Mouse (Mus musculus): ENCODE measurements around the gene Slc4a3. TPM values are rescaled to one million over a fixed set of nuclear protein-coding genes. Genes with fewer than 3 reads are reported as not detected.

Slc4a3 gene
- total RNA-seq, 2 experiments from 2014 or later: 175 to 178 TPM

DNA sequence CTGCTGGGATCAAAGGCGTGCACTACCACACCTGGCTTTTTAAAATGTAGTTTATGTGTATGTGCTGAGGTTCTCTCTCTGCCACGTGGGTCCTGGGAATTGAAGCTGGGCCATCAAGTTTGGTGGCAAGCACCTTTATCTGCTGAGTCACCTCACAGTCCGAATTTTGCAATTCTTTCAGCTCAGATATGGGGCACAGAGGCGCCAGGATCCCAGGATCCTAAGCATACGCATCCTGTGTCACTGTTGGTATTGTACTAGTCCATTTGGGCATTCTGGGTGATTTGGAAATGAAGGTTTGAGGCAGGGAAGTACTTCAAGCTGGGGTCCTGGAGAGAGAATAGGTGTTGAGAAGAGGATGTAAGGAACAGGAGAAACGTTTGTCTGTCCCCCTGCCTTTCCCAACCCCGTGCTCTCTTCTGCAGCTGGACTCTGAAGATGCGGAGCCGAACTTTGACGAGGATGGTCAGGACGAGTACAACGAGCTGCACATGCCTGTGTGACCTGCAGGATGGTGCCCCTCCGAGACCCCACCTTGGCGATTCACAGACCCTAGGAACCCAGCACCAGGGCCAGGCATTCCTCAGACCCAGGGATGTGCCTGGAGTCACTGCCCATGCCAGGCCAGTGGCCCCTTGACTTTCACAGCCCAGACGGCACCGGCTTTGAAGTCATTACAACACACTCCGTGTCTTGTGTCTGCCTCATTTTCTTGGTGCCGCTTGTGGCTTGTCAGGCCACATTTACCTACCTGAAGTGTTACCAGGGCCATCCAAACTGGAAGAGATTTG, 12.5 kb downstream of the Slc4a3 start:
- DNase-seq (ENCODE audit: low spot score in 2 of 2): no peak

DNA sequence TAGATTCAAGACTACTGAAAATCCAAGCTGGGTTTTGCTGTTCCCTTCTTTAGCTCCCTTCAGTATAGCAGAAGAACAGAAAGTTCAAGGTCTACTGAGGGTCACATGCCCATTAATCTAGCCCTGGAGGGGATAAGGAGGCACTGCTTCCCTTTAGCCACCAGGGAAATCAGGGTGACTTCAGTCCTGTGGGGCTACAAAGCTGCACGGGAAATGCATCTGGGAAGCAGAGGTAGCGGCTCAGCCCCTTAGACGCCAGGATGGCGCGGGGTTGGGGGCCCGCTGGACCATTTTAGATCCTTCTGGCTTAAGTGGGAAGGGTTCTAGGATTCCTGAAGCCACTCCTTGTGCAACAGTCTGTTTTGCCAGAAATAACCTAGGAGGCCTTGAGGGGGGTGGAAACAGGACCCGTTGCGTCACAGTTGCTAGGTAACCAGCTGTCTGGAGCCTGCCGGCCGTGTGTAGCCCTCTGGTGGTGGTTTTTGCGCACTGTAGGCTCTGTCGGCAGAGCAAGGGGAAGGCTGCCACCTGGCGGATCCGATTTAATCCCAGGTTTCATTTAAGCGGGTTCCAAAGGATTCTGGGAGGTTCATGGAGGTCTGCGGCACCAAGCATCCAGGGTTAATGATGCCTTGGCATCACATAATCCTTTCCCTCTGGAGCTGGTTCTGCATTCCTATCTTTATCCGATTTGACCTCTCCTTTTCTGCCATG, 13.3 kb downstream of the Slc4a3 start:
- DNase-seq (ENCODE audit: low spot score in 2 of 2): peak; percentile 96

GRCm38 (mm10) chr1:75560206-75560913, 14.3 kb downstream of the Slc4a3 start:
- no peak for DNase-seq (ENCODE audit: low spot score in 2 of 2)

DNA sequence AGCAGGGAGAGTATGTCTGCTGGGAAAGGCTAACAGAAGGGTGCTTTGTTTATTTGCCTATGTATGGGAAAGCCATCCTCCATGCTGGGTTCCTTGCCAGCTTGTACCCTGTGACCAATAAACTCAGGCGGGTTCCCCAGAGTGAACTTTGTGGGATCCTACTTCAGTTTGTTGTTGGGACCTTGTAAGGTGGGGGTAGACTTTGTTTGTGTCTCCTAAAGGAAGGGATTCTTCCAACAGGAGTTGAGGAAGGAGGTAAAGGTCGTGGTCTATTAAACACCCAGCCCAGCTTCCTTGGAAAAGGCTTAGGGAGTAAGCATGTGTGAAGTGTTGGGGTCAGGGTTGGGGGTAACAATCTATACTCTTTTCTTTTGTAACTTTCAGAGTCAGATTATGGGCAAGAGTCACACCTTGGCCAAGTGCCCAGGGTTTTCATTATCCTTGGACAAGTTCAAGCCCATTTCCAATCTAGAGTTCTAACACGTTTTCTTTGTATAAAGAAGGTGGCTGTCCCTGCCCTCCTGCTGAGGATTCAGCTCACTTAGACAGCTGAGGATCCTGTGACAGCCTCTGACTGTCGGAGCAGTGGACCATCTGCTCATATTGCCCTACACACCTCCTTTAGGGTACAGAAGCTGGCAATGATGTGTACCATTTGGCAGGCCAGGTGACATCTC, 15.3 kb downstream of the Slc4a3 start:
- DNase-seq (ENCODE audit: low spot score in 2 of 2): no peak

- no peak for DNase-seq (ENCODE audit: low spot score in 2 of 2)
These were observed 15.8 kb downstream of the Slc4a3 start for GRCm38 (mm10) chr1:75561898-75562238.

DNA sequence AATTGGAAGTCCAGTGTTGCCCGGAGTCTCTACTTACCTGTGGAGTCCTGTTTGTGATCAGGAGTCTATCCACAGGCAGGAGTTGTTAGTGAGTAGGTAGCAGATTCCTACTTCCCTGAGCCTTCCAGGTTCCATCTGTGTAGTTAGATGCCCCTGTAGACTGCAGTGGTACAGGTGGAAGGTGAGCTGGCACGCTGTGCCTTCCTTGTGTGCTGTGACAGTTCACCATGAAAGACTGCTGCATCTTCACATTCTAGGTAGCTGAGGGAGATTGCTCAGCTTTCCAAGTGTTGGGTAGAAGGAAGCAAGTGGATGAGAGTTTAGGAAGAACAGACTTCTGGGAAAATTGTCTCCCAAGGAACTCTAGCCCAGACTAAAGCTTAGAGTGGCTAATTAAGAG, 18.0 kb downstream of the Slc4a3 start:
- no peak for DNase-seq (ENCODE audit: low spot score in 2 of 2)

DNA sequence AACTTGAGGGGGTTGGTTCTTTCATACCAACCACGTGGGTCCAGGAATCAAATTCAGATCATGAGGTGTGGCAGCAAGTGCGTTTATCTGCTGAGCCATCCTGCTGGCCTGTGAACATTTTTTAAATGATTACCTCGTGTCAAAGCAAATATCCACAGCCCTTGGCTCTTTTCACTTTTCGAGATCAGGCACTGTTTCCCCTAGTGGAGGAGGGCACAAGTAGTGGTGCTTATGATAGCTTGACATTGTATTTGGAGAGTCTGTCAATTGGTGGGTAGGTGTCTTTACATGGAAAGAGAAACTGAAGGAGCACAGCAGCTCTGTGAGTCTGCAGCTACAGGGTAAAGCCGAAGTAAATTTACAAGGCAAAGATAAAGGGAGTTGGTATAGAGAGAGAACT, 18.9 kb downstream of the Slc4a3 start:
- no peak for DNase-seq (ENCODE audit: low spot score in 2 of 2)

GRCm38 (mm10) chr1:75565616-75566015, 19.6 kb downstream of the Slc4a3 start:
- no peak for DNase-seq (ENCODE audit: low spot score in 2 of 2)

DNA sequence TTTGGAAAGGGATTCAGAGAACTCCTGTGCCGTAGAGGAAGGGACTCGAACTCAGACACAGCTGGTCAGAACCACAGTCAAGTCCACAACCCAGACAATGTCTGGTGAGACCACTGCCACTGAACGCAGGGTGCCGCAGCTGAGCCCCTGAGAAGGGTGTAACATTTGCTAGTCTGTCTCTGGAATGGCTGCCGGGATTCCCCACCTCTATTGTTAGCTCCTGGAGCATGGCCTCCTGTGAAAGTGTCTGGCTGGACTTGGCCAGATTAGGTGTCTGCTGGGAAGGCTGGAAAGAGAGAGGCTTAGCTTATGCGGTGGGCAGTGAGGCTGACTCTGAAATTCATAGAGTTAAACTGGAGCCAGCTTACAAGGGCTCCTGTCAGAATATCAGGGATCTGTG, 24.3 kb downstream of the Slc4a3 start:
- no peak for DNase-seq (ENCODE audit: low spot score in 2 of 2)

- DNase-seq (ENCODE audit: low spot score in 2 of 2): no peak
These were observed 26.7 kb downstream of the Slc4a3 start for GRCm38 (mm10) chr1:75572776-75573175.

DNA sequence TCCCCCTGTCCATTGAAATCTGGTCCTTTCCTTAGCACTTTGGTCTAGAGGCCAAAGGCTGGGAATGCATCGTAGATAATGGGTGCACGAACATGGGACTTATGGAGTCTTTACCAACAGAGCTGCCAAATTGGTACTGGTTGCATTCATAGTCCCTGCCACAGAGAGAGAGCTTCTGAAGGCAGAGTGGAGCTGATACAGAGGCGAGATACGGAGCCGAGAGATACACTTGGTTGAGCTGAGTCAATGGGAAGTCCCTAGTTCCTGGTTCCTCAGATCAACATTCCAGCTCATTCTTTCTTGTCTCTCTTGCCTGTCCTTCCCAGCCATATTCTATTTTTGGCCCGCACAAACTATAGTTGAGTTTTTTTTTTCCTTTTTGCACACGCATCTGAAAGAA, 27.6 kb downstream of the Slc4a3 start:
- DNase-seq (ENCODE audit: low spot score in 2 of 2): no peak

GRCm38 (mm10) chr1:75574476-75575310, 28.6 kb downstream of the Slc4a3 start:
- no peak for DNase-seq (ENCODE audit: low spot score in 2 of 2)

GRCm38 (mm10) chr1:75581936-75582624, 36.0 kb downstream of the Slc4a3 start:
- DNase-seq (ENCODE audit: low spot score in 2 of 2): no peak

DNA sequence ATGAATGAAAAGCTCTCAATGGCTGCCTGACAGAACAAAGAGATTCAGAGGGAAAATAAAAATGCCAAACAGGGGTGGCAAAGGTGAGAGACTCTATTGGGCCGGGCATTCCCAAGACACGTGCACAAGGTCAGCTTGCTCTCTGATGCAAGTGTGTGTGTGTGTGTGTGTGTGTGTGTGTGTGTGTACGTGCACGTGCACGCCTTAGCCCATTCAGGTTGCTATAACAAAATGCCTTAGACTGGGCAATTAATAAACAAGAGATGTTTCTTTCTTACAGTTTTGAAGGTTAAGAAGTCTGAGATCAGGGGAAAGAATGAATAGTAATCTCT, 36.5 kb downstream of the Slc4a3 start:
- no peak for DNase-seq (ENCODE audit: low spot score in 2 of 2)

- DNase-seq (ENCODE audit: low spot score in 2 of 2): no peak
These were observed 37.0 kb downstream of the Slc4a3 start for GRCm38 (mm10) chr1:75583034-75583433.

DNA sequence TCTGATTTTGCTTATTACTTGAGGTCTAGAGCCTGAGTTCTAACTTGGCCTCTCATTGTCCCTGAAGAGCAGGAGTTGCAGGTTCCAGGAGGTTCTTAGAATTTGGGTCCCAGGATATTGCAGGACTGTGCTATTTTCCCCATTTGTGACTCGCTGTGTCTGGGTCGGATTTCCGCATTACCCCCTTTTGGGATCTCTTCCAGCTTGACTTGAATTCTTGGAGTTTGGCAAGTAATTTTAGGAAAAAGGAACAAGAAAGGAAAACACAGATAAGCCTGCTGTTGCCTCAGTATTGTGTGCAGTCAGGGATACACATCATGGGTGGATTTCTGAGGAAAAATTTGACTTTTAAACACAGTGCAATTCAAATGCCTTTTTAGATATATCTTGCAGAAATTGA, 40.7 kb downstream of the Slc4a3 start:
- no peak for DNase-seq (ENCODE audit: low spot score in 2 of 2)

- peak; percentile 53 to 66 for DNase-seq (ENCODE audit: low spot score in 2 of 2)
These were observed 42.0 kb downstream of the Slc4a3 start for GRCm38 (mm10) chr1:75587738-75588719.

DNA sequence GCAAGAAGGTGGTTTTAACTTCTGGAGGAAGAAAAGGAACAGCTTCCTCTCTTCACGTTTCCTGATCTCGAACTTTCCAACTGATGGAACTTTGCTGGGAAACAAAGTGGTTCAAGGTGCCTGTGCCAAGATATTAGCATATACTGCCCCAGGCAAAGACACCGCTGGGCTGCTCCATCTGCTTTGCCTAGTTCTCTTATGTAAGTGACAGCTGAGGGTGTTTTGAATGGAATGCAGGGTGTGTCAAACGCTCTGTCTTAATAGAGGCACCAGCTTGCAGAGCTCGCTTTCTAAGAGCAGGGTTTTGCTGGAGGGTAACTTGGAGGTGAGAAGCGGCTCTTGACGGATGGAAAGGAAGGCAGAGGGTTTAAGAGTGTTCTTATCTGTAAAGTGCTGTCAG, 42.8 kb downstream of the Slc4a3 start:
- DNase-seq (ENCODE audit: low spot score in 2 of 2): peak; percentile 37 to 71

DNA sequence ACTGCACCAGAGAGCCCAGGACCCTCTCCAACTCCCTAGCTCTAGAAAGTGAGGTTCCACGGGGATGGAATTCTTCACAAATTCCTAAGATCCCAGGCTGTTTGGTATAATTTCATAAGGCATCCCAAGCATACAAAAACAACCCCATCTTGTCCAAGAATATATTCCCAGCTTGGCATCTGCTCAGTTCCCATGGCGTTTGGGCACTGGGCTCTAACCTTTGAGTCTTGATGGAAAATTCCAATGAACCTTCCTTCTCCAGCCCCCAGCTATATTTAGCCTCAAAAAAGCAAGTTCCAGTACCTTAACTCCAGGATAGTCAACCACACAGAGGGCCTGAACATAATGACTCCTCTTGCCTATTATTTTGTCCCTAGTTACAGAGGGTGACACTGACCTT, 43.9 kb downstream of the Slc4a3 start:
- DNase-seq (ENCODE audit: low spot score in 2 of 2): no peak
